Mouse (Mus musculus) heart, postnatal 0 days (tissue): ENCODE results near the gene Slain2. TPM values are rescaled to one million over a fixed set of nuclear protein-coding genes. Genes with fewer than 3 reads are reported as not detected.
"Not testable (repeated sequence)": the region's sequence is repeated elsewhere in the genome, so short reads cannot be mapped to it uniquely, and the experiment has no call there.

Experiments used
- ATAC-seq: fragments of 200-750 bp; cut with Nextera tagmentation; 2 replicates; pipeline ENCODE4 v1.8.0; 2017; ENCODE audit warnings: low read depth, moderate number of reproducible peaks, moderate library complexity; ENCODE audit not compliant: insufficient read depth
- DNase-seq: peaks from one replicate; pipeline ENCODE4 v3.0.0-alpha.2; 2016; ENCODE audit warnings: low spot score
- H3K27ac ChIP-seq: fragments of 300-500 bp; sonication (generic); 2 replicates; pipeline ENCODE4 v1.5.1; 2014; ENCODE audit warnings: low read depth, mild to moderate bottlenecking
- H3K27me3 ChIP-seq: fragments of 300-500 bp; sonication (generic); 2 replicates; pipeline ENCODE4 v1.6.1; 2014; ENCODE audit warnings: low read length, mixed read lengths; ENCODE audit not compliant: control insufficient read depth, insufficient read depth
- H3K36me3 ChIP-seq: fragments of 300-500 bp; sonication (generic); replicated peaks from 2 replicates; pipeline ENCODE4 v1.6.1; 2014; ENCODE audit warnings: low read length, mixed read lengths; ENCODE audit not compliant: control insufficient read depth, insufficient read depth
- H3K4me1 ChIP-seq: fragments of 300-500 bp; sonication (generic); 2 replicates; pipeline ENCODE4 v1.6.1; 2014; ENCODE audit warnings: antibody characterized with exemption; ENCODE audit not compliant: control insufficient read depth, insufficient read depth
- H3K4me2 ChIP-seq: fragments of 300-500 bp; sonication (generic); 2 replicates; pipeline ENCODE4 v1.6.1; 2014; ENCODE audit warnings: low read depth, mild to moderate bottlenecking, low read length, moderate library complexity
- H3K4me3 ChIP-seq: fragments of 300-500 bp; sonication (generic); 2 replicates; pipeline ENCODE4 v1.5.1; 2014; ENCODE audit warnings: low read depth, low read length
- H3K9ac ChIP-seq: fragments of 300-500 bp; sonication (generic); replicated peaks from 2 replicates; pipeline ENCODE4 v1.6.1; 2014; ENCODE audit warnings: low read depth, low read length, mixed read lengths
- H3K9me3 ChIP-seq: fragments of 300-500 bp; sonication (generic); replicated peaks from 2 replicates; pipeline ENCODE4 v1.6.1; 2016; ENCODE audit warnings: low read length; ENCODE audit not compliant: control insufficient read depth
- CTCF ChIP-seq: IDR thresholded peaks from 2 replicates; pipeline ENCODE4 v1.5.1; 2016; ENCODE audit warnings: antibody characterized with exemption, control low read depth, low read depth
- EP300 ChIP-seq: IDR thresholded peaks from 2 replicates; pipeline ENCODE4 v1.6.1; 2016; ENCODE audit warnings: antibody characterized with exemption, low read depth
- WGBS: fragments of 180-500 bp; shearing (Covaris S2); extraction: QIAGEN DNeasy Blood & Tissue Kit; methylation state at CpG from one replicate; pipeline ENCODE4 v1.1.7; 2014; 5-methylcytosine and 5-hydroxymethylcytosine counted together
- polyA plus RNA-seq: library from polyadenylated mRNA; unstranded; fragments of >200 nt; fragmentation: Nextera tagmentation; extraction: Ambion mirVana; gene quantifications from 2 replicates; pipeline ENCODE4 v1.2.1, GENCODE M21; 2015
- total RNA-seq: library from RNA; depleted of rRNA; stranded (reverse); fragments of >200 nt; gene quantifications from 2 replicates; pipeline ENCODE4 v1.2.3, GENCODE M21; 2014; ENCODE audit warnings: low replicate concordance; rRNA removed

Slain2 gene
- total and polyA plus RNA-seq, 2 experiments from 2014 or later, result 19.8 to 80.9 TPM

DNA sequence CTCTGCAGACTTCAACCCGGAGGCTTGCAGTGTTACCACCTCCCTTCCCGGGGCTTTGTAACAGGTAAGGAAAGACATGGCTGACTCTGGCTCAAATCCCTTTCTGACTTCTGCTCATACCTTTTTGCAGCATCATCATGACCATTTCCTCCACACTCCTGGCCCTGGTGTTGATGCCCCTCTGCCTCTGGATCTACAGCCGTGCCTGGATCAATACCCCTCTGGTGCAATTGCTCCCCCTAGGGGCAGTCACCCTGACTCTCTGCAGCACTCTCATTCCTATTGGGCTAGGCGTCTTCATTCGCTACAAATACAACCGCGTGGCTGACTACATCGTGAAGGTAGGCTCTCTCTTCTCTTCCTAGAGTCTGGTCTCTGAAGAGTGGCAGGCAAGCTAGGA is 94.1 kb downstream of the Slain2 start:
- H3K4me1 ChIP-seq, result not testable (repeated sequence)
- 39% methylated on average over 8 of the region's 8 CpGs for WGBS
- peaks cover 22% of the 10 kb centered on the region for H3K27me3 ChIP-seq

DNA sequence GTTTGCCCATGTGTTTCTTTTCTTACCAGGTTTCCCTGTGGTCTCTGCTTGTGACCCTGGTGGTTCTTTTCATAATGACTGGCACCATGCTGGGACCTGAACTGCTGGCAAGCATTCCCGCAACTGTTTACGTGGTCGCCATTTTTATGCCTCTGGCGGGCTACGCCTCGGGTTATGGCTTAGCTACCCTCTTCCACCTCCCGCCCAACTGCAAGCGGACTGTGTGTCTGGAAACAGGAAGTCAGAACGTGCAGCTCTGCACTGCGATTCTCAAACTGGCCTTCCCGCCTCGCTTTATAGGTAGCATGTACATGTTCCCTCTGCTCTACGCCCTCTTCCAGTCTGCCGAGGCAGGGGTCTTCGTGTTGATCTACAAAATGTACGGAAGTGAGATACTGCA is 97.7 kb downstream of the Slain2 start:
- not testable (repeated sequence) for DNase-seq, H3K9me3 ChIP-seq, ATAC-seq, H3K4me3 ChIP-seq, H3K4me1 ChIP-seq, H3K27ac ChIP-seq, H3K36me3 ChIP-seq, H3K4me2 ChIP-seq, H3K9ac ChIP-seq
- H3K27me3 ChIP-seq, result peaks cover 15% of the 10 kb centered on the region
- WGBS, result 86% methylated on average over 15 of the region's 16 CpGs

More for the DNA sequence above, 94.1 kb downstream of the Slain2 start:
- H3K27ac ChIP-seq, H3K36me3 ChIP-seq, H3K4me3 ChIP-seq, H3K4me2 ChIP-seq, DNase-seq, ATAC-seq, H3K9me3 ChIP-seq, H3K9ac ChIP-seq: not testable (repeated sequence)
- peak; percentile 31 for TF ChIP-seq CTCF

DNA sequence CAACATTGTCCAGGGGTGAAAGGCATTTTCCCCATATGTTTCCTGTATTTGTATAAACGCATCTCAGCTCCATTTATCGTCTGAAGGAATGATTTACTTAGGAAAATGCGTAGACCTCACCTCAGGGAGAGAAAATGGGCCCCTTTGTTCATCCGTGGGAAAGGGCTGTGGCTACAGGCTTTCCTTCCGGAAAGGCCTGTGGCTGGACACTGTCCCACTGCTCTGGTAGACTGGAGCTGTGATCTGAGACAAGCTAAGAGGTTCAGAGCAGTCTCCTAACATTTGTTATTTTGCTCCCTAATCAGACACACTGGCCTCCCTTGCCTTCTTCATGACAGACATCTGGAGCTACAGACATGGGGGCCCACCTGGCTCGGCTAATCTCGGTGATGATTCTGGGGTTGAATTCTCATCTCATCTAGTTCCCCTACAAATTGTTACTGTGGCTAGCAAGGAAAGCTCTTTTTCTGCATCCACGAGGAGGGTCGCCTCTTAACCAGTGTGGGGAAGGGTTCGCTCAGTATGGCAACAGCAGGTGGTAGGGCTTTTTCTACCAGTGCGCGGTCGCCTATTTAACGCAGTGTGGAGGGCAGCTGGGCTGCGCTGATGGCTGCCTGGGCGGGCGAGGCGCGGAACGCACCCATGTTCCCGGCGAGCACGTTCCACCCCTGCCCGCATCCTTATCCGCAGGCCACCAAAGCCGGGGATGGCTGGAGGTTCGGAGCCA is 98.9 kb downstream of the Slain2 start:
- peak overlapping the region; percentile 40; the same call in 1 of the 2 replicates for H3K4me3 ChIP-seq
- not testable (repeated sequence) for H3K9ac ChIP-seq, DNase-seq, H3K27me3 ChIP-seq, H3K9me3 ChIP-seq, H3K4me1 ChIP-seq, ATAC-seq, H3K36me3 ChIP-seq
- H3K4me2 ChIP-seq, result peak overlapping the region; percentile 50
- WGBS, result 36% methylated on average over 20 of the region's 27 CpGs
- H3K27ac ChIP-seq, result 0 out of 2 replicates have a peak overlapping the region, but pooled peaks have one; percentile 46

DNA sequence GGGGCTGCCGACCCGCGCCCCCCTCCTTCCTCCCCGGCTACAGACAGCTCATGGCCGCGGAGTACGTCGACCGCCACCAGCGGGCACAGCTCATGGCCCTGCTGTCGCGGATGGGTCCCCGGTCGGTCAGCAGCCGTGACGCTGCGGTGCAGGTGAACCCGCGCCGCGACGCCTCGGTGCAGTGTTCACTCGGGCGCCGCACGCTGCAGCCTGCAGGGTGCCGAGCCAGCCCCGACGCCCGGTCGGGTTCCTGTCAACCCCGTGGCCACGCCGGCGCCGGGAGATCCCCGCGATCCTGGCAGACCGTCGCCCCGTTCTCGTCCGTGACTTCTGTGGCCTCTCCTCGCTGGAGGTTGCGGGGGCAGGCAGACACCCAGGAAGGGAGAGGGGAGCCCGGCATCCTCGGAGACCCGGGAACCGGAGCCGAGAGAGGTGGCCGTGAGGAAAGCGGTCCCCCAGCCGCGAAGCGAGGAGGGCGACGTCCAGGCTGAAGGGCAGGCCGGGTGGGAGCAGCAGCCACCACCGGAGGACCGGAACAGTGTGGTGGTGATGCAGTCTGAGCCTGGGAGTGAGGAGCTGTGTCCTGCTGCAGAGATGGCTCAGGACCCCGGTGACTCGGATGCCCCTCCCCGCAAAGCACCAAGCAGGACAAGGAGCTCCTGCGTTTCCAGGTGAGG is 99.6 kb downstream of the Slain2 start:
- Histone ChIP-seq H3K4me3 (peak overlapping the region; percentile 40), H3K4me2 (peak overlapping the region; percentile 50)
- not testable (repeated sequence) for H3K9me3 ChIP-seq, DNase-seq, H3K9ac ChIP-seq, H3K27ac ChIP-seq, H3K4me1 ChIP-seq, H3K27me3 ChIP-seq, H3K36me3 ChIP-seq
- peak; percentile 47 for ATAC-seq
- 3% methylated on average over 44 of the region's 65 CpGs for WGBS

DNA sequence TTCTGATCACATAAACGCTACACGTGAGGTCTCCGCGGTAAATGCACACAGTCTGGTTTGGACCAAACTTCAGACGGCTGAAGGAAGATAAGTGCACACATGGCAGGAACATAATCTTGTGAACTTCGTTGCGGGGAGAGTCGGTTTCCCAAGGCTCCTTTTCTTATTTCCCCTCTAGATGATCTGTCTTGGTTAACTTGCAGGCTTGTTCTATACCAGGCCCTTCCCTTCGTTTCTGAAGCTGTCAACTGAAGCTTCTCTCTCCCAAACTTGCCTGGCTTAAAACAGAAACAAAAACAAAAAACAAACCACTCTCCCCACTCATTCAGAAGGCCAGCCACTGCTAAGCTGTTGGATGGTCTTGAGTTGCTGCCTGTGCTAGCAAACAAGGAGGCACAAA is 100.6 kb downstream of the Slain2 start:
- DNase-seq (no peak), ATAC-seq (no peak)
- Histone ChIP-seq H3K4me2 (no peak overlapping the region), H3K27me3 (no peaks in the 10 kb centered on the region), H3K9me3 (no peaks in the 10 kb centered on the region), H3K27ac (no peak overlapping the region), H3K4me3 (no peak overlapping the region), H3K36me3 (no peaks in the 10 kb centered on the region), H3K9ac (no peak overlapping the region), H3K4me1 (no peaks in the 10 kb centered on the region)
- 60% methylated on average over 9 of the region's 9 CpGs for WGBS
- TF ChIP-seq EP300, result no peak
- TF ChIP-seq CTCF, result no peak

DNA sequence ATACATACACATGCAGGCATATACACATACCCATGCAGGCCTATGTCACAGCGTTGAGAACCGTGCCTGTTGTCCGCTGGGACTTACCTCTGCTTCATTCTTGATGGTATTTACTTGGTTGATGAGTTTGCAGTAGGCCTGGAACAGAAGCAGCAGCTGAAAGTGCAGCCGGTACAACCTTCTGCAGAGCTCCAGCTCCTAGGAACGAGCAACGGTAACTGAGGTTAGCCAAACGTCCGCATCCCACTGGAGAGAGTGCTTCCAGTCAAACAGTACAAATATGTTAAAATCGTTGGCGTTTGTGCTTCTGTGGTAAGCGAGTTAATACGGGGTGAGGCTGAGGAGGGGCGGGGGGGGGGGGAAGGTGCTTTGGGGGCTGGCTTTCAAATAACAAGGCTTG is 109.7 kb downstream of the Slain2 start:
- H3K9ac ChIP-seq, result no peak overlapping the region
- TF ChIP-seq CTCF, result no peak
- no peak for TF ChIP-seq EP300
- WGBS, result 96% methylated on average over 13 of the region's 13 CpGs
- H3K36me3 ChIP-seq, result peaks cover 43% of the 10 kb centered on the region
- no peaks in the 10 kb centered on the region for H3K27me3 ChIP-seq
- no peak for DNase-seq
- H3K4me2 ChIP-seq, result no peak overlapping the region
- H3K27ac ChIP-seq, result no peak overlapping the region
- ATAC-seq, result no peak
- H3K9me3 ChIP-seq, result no peaks in the 10 kb centered on the region
- H3K4me3 ChIP-seq, result no peak overlapping the region
- H3K4me1 ChIP-seq, result no peaks in the 10 kb centered on the region

Other genes starting within 250 kb of the Slain2 start
- 0.19 TPM in 1 of 2 replicates, not detected in the other for gene Txk, start 161.5 kb upstream of the Slain2 start, total RNA-seq
- gene Txk, start 161.5 kb upstream of the Slain2 start, polyA plus RNA-seq, result 0.10 TPM in 1 of 2 replicates, not detected in the other
- gene Tec, start 45.8 kb upstream of the Slain2 start, total RNA-seq, result 4.2 and 11.1 TPM in 2 replicates
- 16.2 TPM in 2 replicates for gene Tec, start 45.8 kb upstream of the Slain2 start, polyA plus RNA-seq
- not detected in 2 replicates for gene Gm10135, start 60.4 kb downstream of the Slain2 start, total RNA-seq
- gene Gm10135, start 60.4 kb downstream of the Slain2 start, polyA plus RNA-seq, result not detected in 2 replicates
- gene Slc10a4, start 92.6 kb downstream of the Slain2 start, total RNA-seq, result not detected in 2 replicates
- 0.19 TPM in 2 replicates for gene Slc10a4, start 92.6 kb downstream of the Slain2 start, polyA plus RNA-seq